Comparison of ENCODE assay signal across 13 mouse cellular contexts in the genomic region with DNA sequence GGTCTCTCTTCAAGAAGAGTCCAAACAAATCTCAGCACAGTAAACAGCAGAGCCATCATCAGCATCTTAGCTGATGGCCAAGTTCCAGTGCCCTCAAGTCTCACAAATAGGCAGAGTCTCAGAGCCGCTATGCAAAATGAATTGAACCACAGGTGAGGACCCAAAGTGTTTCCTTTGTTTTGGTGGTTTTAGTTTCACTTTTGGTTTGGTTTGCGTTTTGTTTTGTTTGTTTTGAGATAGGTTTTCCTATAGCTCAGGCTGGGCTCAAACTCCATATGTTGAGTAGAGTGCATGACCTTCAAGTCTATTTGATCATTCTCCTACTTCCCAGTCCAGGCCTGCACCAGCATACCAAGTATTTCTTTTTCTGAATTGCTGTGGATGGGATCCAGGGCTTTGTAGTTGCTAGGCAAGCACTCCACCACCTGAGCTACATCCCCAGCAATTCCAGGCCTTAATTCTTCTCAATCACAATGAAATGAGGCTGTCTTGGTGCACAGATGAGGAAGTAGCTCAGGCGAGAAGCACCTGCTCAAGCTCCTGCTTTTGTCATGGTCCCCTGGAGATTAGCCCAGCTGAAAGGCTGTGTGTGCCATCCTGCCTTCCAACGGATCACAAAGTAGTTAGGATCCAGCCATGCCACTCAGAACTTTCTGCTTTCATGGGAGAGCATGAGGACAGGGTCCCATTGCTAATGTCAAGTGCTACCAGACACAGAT. TPM values are rescaled to one million over a fixed set of nuclear protein-coding genes. Genes with fewer than 3 reads are reported as not detected.
A peak's percentile ranks its signal among the peaks of the same experiment; 100 is the strongest.
DNase-seq lines count a peak whose midpoint lies in the region; ATAC-seq lines count a peak whose summit lies in the region.
"Had no signal": no experiment of that assay in that cellular context is flagged by ENCODE, and none has a peak within 500 bp of the region (broad histone marks: within the 10 kb centered on the region; RNA-seq: fewer than 3 reads in every experiment).

No protein-coding gene starts in this region.

- no peaks in the 10 kb centered on the region for H3K9me3 ChIP-seq in kidney, embryonic 14.5 days (ENCODE audit: control insufficient read depth, low read length)
- H3K9me3 ChIP-seq: forebrain, embryonic 15.5 days; hindbrain, embryonic 15.5 days; limb, embryonic 15.5 days had no signal

- peak; percentile 38 for DNase-seq in B cell, adult 2 months
- peak; percentile 60 for DNase-seq in CD4-positive, CD25-positive, alpha-beta regulatory T cell, adult 2 months (ENCODE audit: low read depth, low spot score)
- peak; percentile 3 for DNase-seq in brain, adult 2 months (ENCODE audit: low read depth, low spot score)
- DNase-seq in natural killer cell, adult 2 months (ENCODE audit: low spot score in 2 of 2): peak; percentile 8 to 14
- DNase-seq in layer of hippocampus, postnatal 25 days (ENCODE audit: extremely low spot score in 1 of 2, low spot score in 1 of 2): no peak
- no peak for DNase-seq in cerebellum, postnatal 10 days
- DNase-seq: adrenal gland, adult 8-10 months; lung, postnatal 36 days had no signal

- H3K27ac ChIP-seq in kidney, embryonic 14.5 days (ENCODE audit: low read depth, low read length): no peak overlapping the region
- H3K27ac ChIP-seq: forebrain, embryonic 15.5 days; hindbrain, embryonic 15.5 days; kidney, postnatal 0 days; limb, embryonic 15.5 days had no signal

- no peak overlapping the region for H3K4me2 ChIP-seq in kidney, embryonic 14.5 days (replicated peaks; ENCODE audit: low read depth, low read length)
- H3K4me2 ChIP-seq: forebrain, embryonic 15.5 days; hindbrain, embryonic 15.5 days; limb, embryonic 15.5 days had no signal

- no peaks in the 10 kb centered on the region for H3K36me3 ChIP-seq in kidney, embryonic 14.5 days (ENCODE audit: control insufficient read depth, insufficient read depth, low read length)
- H3K36me3 ChIP-seq: forebrain, embryonic 15.5 days; hindbrain, embryonic 15.5 days; limb, embryonic 15.5 days had no signal

- ATAC-seq in kidney, embryonic 14.5 days (ENCODE audit: low FRiP score, low TSS enrichment): no peak
- ATAC-seq: forebrain, embryonic 15.5 days had no signal

- H3K4me1 ChIP-seq in kidney, embryonic 14.5 days (ENCODE audit: control insufficient read depth, insufficient read depth, low read length): no peaks in the 10 kb centered on the region
- H3K4me1 ChIP-seq: forebrain, embryonic 15.5 days; hindbrain, embryonic 15.5 days; limb, embryonic 15.5 days had no signal

- 74% methylated on average over 4 of the region's 4 CpGs for WGBS in kidney, embryonic 14.5 days

- H3K9ac ChIP-seq in kidney, embryonic 14.5 days (ENCODE audit: low read depth, low read length): no peak overlapping the region
- H3K9ac ChIP-seq: forebrain, embryonic 15.5 days; hindbrain, embryonic 15.5 days; limb, embryonic 15.5 days had no signal

- no peak overlapping the region for H3K4me3 ChIP-seq in kidney, embryonic 14.5 days (ENCODE audit: low read length)
- H3K4me3 ChIP-seq: forebrain, embryonic 15.5 days; hindbrain, embryonic 15.5 days; limb, embryonic 15.5 days had no signal

- peaks cover 2% of the 10 kb centered on the region for H3K27me3 ChIP-seq in kidney, embryonic 14.5 days (ENCODE audit: control insufficient read depth, insufficient read depth, low read length)
- H3K27me3 ChIP-seq: forebrain, embryonic 15.5 days; hindbrain, embryonic 15.5 days had no signal

RNA-seq across cellular contexts. Expression of a gene that starts 5.1 kb away (rescaled TPM):
- 10 to 100 TPM; 69.3 to 76.2 TPM for total RNA-seq in layer of hippocampus, postnatal 25 days (2021)
- 14.1 and 22.1 TPM in 2 replicates for polyA plus RNA-seq in kidney, embryonic 14.5 days (2014; fragmentation: Nextera tagmentation; extraction: Ambion mirVana)

Comparison
In these comparisons a context has a peak if more than half of its experiments do, and no peak if none do; other contexts are left out.
1. DNase-seq: peak in B cell, adult 2 months (2 of 2), CD4-positive, CD25-positive, alpha-beta regulatory T cell, adult 2 months (single experiment), brain, adult 2 months (single experiment) and natural killer cell, adult 2 months (2 of 2); none in layer of hippocampus, postnatal 25 days (0 of 2) and cerebellum, postnatal 10 days (0 of 2).